Mouse (Mus musculus) hindbrain, embryonic 16.5 days (tissue): ENCODE measurements around the gene St8sia2. TPM values are rescaled to one million over a fixed set of nuclear protein-coding genes. Genes with fewer than 3 reads are reported as not detected.

Experiments used
- ATAC-seq: fragments of 200-750 bp; cut with Nextera tagmentation; 2 replicates; pipeline ENCODE4 v1.8.0; 2017; ENCODE audit warnings: moderate TSS enrichment, moderate library complexity
- H3K27ac ChIP-seq: fragments of 300-500 bp; sonication (generic); 2 replicates; pipeline ENCODE4 v1.5.1; 2014; ENCODE audit warnings: low read depth, mild to moderate bottlenecking, control low read depth, low read length, moderate library complexity
- H3K27me3 ChIP-seq: fragments of 300-500 bp; sonication (generic); replicated peaks from 2 replicates; pipeline ENCODE4 v1.6.1; 2014; ENCODE audit warnings: low read length; ENCODE audit not compliant: control insufficient read depth, insufficient read depth
- H3K36me3 ChIP-seq: fragments of 300-500 bp; sonication (generic); 2 replicates; pipeline ENCODE4 v1.6.1; 2014; ENCODE audit warnings: mild to moderate bottlenecking, low read length, moderate library complexity, mixed read lengths; ENCODE audit not compliant: control insufficient read depth, insufficient read depth
- H3K4me1 ChIP-seq: fragments of 300-500 bp; sonication (generic); 2 replicates; pipeline ENCODE4 v1.6.1; 2014; ENCODE audit warnings: low read depth, low read length; ENCODE audit not compliant: control insufficient read depth, insufficient read depth
- H3K4me2 ChIP-seq: fragments of 300-500 bp; sonication (generic); 2 replicates; pipeline ENCODE4 v1.6.1; 2014; ENCODE audit warnings: mild to moderate bottlenecking, low read length, control low read depth, moderate library complexity
- H3K4me3 ChIP-seq: fragments of 300-500 bp; sonication (generic); 2 replicates; pipeline ENCODE4 v1.5.1; 2014; ENCODE audit warnings: mild to moderate bottlenecking, low read length, control low read depth, moderate library complexity
- H3K9ac ChIP-seq: fragments of 300-500 bp; sonication (generic); 2 replicates; pipeline ENCODE4 v1.6.1; 2014; ENCODE audit warnings: low read depth, mild to moderate bottlenecking, control low read depth, low read length, moderate library complexity
- H3K9me3 ChIP-seq: fragments of 300-500 bp; sonication (generic); 2 replicates; pipeline ENCODE4 v1.6.1; 2014; ENCODE audit warnings: mild to moderate bottlenecking, low read length, moderate library complexity; ENCODE audit not compliant: control insufficient read depth
- WGBS: fragments of 180-500 bp; shearing (Covaris S2); extraction: QIAGEN DNeasy Blood & Tissue Kit; methylation state at CpG from one replicate; pipeline ENCODE4 v1.1.7; 2014; 5-methylcytosine and 5-hydroxymethylcytosine counted together
- polyA plus RNA-seq: library from polyadenylated mRNA; unstranded; fragments of >200 nt; fragmentation: Nextera tagmentation; extraction: Ambion mirVana; gene quantifications from 2 replicates; pipeline ENCODE4 v1.2.1, GENCODE M21; 2015

St8sia2 gene
- polyA plus RNA-seq, 1 experiment from 2014 or later: 67.8 TPM

DNA sequence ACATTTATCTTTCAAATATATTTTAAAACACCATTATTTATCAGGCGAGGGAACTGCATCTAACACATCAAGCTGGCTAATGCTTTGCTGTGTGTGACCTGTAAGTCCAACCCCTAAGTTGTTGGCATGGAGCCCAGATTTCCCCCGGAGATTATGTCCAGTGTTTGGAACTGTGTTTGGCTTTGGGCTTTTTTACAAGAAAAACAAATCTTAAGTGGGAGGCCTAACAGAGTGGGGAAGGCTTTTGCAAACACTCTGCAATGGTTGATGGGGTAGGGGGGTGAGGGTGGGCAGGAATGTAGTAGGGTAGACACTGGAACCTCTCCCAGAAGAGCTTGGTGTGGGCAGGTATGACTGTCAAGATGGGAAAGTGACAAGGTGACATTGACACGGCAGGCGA is 71.8 kb downstream of the St8sia2 start:
- ATAC-seq: no peak
- H3K36me3 ChIP-seq: peaks cover 16% of the 10 kb centered on the region
- WGBS: 27% methylated on average over 4 of the region's 4 CpGs

DNA sequence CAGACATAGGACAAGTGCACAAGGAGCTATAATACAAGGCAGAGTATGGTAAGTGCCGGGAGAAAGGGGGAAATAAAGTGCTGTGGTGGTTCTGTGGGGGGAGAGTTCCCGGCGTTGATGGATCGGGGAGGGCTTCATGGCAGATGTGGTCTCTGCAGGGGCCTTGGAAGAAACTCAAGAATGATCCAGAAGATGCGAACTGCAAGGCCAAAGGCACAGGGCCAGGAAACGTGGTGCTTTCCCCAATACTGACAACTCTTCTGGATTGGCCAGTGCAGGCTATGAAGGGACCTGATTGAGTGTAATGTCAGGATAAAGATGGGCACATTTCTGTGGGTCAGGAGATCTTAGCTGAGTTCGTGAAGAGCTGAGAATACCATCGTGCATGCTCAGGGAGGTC is 74.3 kb downstream of the St8sia2 start:
- Histone ChIP-seq H3K36me3 (peaks cover 11% of the 10 kb centered on the region), H3K4me3 (no peak overlapping the region), H3K4me2 (no peak overlapping the region), H3K27ac (no peak overlapping the region), H3K4me1 (peaks cover 17% of the 10 kb centered on the region), H3K9ac (no peak overlapping the region), H3K27me3 (no peaks in the 10 kb centered on the region), H3K9me3 (no peaks in the 10 kb centered on the region)
- 80% methylated on average over 8 of the region's 8 CpGs for whole genome bisulfite sequencing
- no peak for ATAC-seq

More for the DNA sequence above, 71.8 kb downstream of the St8sia2 start:
- no peak overlapping the region for H3K9ac ChIP-seq
- H3K9me3 ChIP-seq: no peaks in the 10 kb centered on the region
- peak overlapping the region; percentile 52; the same call in 1 of the 2 replicates for H3K27ac ChIP-seq
- H3K4me2 ChIP-seq: no peak overlapping the region
- peaks cover 17% of the 10 kb centered on the region for H3K4me1 ChIP-seq
- H3K27me3 ChIP-seq: no peaks in the 10 kb centered on the region
- H3K4me3 ChIP-seq: no peak overlapping the region

DNA sequence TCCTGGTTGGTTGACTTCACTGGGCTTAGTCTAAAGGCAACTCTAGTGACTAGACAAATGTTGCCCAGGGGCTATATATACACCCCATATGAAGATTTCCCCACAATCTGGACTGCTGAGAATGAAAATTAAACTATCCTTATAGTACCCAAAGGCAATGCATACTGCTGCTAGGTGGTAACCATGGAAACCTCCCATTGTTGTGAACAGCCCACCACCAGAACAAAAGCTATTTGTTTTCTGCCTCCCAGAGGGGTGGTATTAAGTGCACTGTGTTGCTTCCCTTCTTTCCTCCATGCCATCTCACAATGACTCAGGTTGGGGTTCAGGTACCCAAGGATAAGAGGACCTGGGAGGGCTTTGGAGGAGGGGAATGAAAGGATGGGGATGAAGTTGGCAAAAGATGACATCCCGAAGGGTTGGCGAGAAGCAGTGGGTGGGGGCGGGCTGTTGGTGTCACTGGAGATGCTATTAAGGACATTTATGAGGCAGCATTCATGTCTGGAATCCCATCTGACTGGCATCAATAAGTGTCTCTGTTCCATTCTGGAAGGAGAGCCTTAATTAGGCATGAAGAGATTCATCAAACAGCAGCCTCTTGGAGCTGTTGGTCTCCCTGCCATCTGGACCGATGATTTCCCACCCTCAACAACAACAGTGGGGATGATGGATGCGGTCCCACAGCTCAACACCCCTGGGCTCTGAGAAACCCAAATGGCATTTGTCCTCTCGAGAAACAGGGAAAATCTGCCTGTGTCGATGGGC is 75.3 kb downstream of the St8sia2 start:
- H3K27ac ChIP-seq: no peak overlapping the region; the same call in 1 of the 2 replicates
- no peaks in the 10 kb centered on the region for H3K9me3 ChIP-seq
- no peak overlapping the region for H3K4me2 ChIP-seq
- H3K9ac ChIP-seq: no peak overlapping the region
- H3K27me3 ChIP-seq: no peaks in the 10 kb centered on the region
- ATAC-seq: peak; percentile 54
- no peak overlapping the region for H3K4me3 ChIP-seq
- peaks cover 11% of the 10 kb centered on the region for H3K36me3 ChIP-seq
- 37% methylated on average over 7 of the region's 7 CpGs for WGBS
- peaks cover 17% of the 10 kb centered on the region for H3K4me1 ChIP-seq

DNA sequence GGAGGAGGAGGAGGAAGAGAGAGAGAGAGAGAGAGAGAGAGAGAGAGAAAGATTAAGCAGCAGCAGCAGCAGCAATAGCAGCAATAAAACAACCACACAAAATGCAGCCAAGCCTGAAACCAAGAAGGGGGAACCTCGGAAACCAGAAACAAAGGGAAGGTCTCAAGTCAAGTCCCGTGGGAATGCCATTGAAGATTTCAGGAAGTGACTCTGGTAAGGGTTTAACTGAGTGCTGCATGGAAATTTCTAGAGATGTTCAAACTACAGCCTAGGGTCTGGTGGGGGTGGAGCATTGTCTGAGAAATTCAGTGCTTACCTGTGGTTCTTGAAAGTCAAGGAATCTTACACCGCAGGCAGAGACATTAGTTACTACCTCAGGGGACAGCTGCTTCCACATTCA is 77.4 kb downstream of the St8sia2 start:
- H3K27me3 ChIP-seq: no peaks in the 10 kb centered on the region
- 45% methylated on average over 3 of the region's 3 CpGs for WGBS
- no peak overlapping the region for H3K27ac ChIP-seq
- no peak for ATAC-seq
- H3K36me3 ChIP-seq: no peaks in the 10 kb centered on the region
- H3K4me1 ChIP-seq: peaks cover 9% of the 10 kb centered on the region
- H3K4me3 ChIP-seq: no peak overlapping the region
- no peak overlapping the region for H3K4me2 ChIP-seq
- H3K9me3 ChIP-seq: no peaks in the 10 kb centered on the region
- no peak overlapping the region for H3K9ac ChIP-seq

DNA sequence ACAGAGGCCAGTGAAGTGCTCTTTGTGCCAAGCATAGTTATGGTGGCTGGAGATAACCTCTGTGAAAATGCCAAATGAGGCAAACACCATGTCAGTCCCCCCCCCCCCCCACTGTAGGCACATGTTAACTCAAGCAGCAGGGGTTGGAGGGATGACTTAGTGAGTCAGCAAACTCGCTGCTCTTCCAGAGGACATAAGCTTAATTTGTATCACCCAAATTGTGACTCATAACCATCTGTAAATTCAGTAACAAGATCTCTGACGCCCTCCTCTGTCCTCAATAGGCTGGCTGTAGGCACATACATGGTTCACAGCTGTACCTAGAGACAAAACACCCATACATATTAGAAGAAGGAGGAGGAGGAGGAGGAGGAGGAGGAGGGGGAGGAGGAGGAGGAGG is 77.8 kb downstream of the St8sia2 start:
- no peaks in the 10 kb centered on the region for H3K27me3 ChIP-seq
- WGBS: 72% methylated on average over 2 of the region's 2 CpGs
- H3K4me2 ChIP-seq: no peak overlapping the region
- no peak overlapping the region for H3K4me3 ChIP-seq
- no peaks in the 10 kb centered on the region for H3K9me3 ChIP-seq
- no peak overlapping the region for H3K27ac ChIP-seq
- H3K36me3 ChIP-seq: no peaks in the 10 kb centered on the region
- H3K9ac ChIP-seq: no peak overlapping the region
- ATAC-seq: no peak
- peaks cover 5% of the 10 kb centered on the region for H3K4me1 ChIP-seq

DNA sequence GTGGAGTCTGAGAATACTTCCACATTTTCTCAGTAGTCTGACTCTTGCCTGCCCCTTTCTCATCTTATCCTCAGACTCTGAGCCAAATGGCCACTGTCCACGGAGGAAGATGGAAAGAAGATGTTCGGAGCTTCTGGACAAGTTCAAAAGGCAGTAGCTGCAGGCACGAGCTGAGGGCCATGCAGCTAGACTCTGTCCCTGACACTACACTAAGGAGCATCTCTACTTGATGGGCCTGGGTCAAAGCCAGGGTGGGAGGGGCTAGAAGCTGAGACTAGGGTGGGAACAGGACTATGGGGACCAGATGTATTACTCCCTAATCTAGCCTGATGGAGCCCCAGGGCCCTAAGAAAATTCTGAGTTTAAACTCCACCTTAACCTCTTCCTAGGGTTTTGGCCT is 80.5 kb downstream of the St8sia2 start:
- no peaks in the 10 kb centered on the region for H3K36me3 ChIP-seq
- no peak for ATAC-seq
- H3K9ac ChIP-seq: no peak overlapping the region
- H3K4me3 ChIP-seq: no peak overlapping the region
- H3K27me3 ChIP-seq: no peaks in the 10 kb centered on the region
- no peak overlapping the region for H3K4me2 ChIP-seq
- H3K9me3 ChIP-seq: no peaks in the 10 kb centered on the region
- no peak overlapping the region for H3K27ac ChIP-seq
- 0 out of 2 replicates have a peak, but pooled peaks cover 2% of the 10 kb centered on the region for H3K4me1 ChIP-seq
- WGBS: 84% methylated on average over 3 of the region's 3 CpGs

DNA sequence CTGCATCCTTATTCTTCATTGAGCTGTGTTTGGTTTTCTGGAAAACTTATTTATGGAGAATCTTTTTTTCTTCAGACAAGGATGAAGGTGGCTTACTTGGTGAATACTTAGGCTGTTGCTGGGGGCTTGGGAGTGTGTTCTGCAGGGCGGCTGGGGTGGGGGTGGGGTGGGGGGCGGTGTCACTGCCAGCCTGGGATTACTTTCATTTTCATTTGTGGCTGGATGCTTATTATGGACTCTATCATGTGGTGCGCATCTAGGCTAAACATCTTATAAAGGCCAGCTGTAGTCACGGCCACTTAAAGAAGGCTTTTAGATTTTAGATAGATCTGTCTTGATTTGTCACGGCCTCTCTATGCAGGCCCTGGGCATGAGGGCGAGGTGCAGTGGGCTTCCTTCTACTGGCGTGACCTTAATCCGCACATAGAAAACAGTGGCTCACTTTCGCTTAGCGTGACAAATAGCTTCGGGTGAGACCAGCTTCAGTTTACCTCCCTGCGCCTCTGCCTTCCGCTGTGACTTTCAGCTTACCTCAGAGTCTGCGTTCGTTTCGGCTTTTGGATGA is 92.5 kb downstream of the St8sia2 start:
- Histone ChIP-seq H3K9ac (no peak overlapping the region), H3K4me1 (peaks cover 12% of the 10 kb centered on the region), H3K9me3 (no peaks in the 10 kb centered on the region), H3K4me3 (no peak overlapping the region), H3K36me3 (no peaks in the 10 kb centered on the region), H3K27me3 (no peaks in the 10 kb centered on the region; the same call in 1 of the 2 replicates), H3K27ac (no peak overlapping the region), H3K4me2 (no peak overlapping the region)
- ATAC-seq: no peak
- 50% methylated on average over 16 of the region's 16 CpGs for WGBS

DNA sequence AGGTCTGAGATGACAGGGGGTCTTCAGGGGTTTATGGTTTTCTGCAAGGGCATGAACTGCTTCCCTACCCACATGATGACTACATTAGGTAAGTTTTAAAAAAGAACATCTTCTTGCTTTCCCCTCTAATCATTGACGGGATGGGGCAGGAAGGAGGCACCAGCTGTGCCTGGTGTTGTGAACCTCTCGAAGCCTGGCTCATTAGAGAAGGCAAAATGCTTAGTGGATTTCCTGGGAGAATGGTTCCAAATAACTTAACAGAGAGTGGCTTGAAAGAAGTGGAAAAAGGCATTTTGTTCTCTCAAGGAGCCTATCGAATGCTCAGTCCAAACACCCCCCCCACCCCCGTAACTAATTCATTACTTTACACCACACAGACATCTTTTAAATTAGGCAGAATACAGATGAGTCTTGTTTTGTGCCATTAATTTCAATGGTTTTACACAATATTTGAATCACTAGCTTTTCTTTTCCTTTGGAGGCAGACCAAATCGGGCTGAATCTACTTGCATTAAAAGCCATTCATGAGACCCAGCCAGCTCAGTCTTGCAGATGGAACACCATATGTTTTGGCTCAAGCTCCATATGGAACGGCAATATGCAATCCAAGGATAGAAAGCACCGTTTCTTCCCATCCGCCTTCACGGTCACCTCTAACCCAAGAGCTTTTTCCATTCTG is 95.7 kb downstream of the St8sia2 start:
- Histone ChIP-seq H3K9me3 (no peaks in the 10 kb centered on the region), H3K27me3 (no peaks in the 10 kb centered on the region; the same call in 1 of the 2 replicates), H3K27ac (peak overlapping the region; percentile 21; the same call in 1 of the 2 replicates), H3K9ac (no peak overlapping the region), H3K4me2 (no peak overlapping the region), H3K36me3 (no peaks in the 10 kb centered on the region), H3K4me3 (no peak overlapping the region), H3K4me1 (peaks cover 12% of the 10 kb centered on the region)
- WGBS: 24% methylated on average over 9 of the region's 9 CpGs
- peak; percentile 93 for ATAC-seq

DNA sequence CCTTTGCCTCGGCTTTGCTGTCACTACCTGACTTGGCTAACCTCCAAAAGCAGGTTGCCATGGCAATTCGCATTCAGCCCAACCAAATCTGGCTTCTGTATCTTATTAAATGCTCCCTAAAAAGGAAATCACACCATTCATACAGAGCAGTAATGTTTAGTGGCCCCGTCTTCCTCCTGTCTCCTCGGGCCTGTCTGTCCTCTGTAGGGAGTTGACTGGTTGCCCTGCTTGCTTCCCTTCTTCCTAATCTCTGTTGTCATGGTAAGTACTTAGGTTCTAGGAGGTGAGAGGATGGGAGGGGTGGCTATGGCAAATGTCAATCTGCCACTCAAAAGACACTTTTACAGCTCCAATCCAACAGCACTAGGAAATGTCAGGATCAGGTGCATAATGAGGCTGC is 101.6 kb downstream of the St8sia2 start:
- H3K4me3 ChIP-seq: no peak overlapping the region
- ATAC-seq: no peak
- no peaks in the 10 kb centered on the region for H3K27me3 ChIP-seq
- no peak overlapping the region for H3K27ac ChIP-seq
- WGBS: 39% methylated on average over 4 of the region's 4 CpGs
- H3K9me3 ChIP-seq: no peaks in the 10 kb centered on the region
- H3K36me3 ChIP-seq: no peaks in the 10 kb centered on the region
- no peak overlapping the region for H3K9ac ChIP-seq
- H3K4me2 ChIP-seq: no peak overlapping the region
- 0 out of 2 replicates have a peak, but pooled peaks cover 3% of the 10 kb centered on the region for H3K4me1 ChIP-seq
